Mouse (Mus musculus) liver, embryonic 13.5 days (tissue): Measurements from ENCODE around the gene Disp2. TPM values are rescaled to one million over a fixed set of nuclear protein-coding genes. Genes with fewer than 3 reads are reported as not detected.

Experiments used
- ATAC-seq: fragments of 200-750 bp; cut with Nextera tagmentation; 2 replicates; pipeline ENCODE4 v1.8.0; 2017; ENCODE audit warnings: low read depth, mild to moderate bottlenecking, moderate number of reproducible peaks, moderate library complexity
- DNase-seq: peaks from one replicate; pipeline ENCODE4 v3.0.0; 2022
- H3K27ac ChIP-seq: fragments of 300-500 bp; sonication (generic); 2 replicates; pipeline ENCODE4 v1.5.1; 2015; ENCODE audit warnings: moderate library complexity, mild to moderate bottlenecking, inconsistent platforms
- H3K27me3 ChIP-seq: fragments of 300-500 bp; sonication (generic); 2 replicates; pipeline ENCODE4 v1.6.1; 2015; ENCODE audit warnings: mild to moderate bottlenecking, inconsistent platforms
- H3K36me3 ChIP-seq: fragments of 300-500 bp; sonication (generic); 2 replicates; pipeline ENCODE4 v1.6.1; 2015; ENCODE audit warnings: mild to moderate bottlenecking, inconsistent platforms
- H3K4me1 ChIP-seq: fragments of 300-500 bp; sonication (generic); replicated peaks from 2 replicates; pipeline ENCODE4 v1.6.1; 2015; ENCODE audit warnings: inconsistent platforms
- H3K4me2 ChIP-seq: fragments of 300-500 bp; sonication (generic); 2 replicates; pipeline ENCODE4 v1.6.1; 2015; ENCODE audit warnings: inconsistent platforms, mild to moderate bottlenecking, moderate library complexity
- H3K4me3 ChIP-seq: fragments of 300-500 bp; sonication (generic); replicated peaks from 2 replicates; pipeline ENCODE4 v1.5.1; 2015; ENCODE audit warnings: mild to moderate bottlenecking, inconsistent platforms
- H3K9ac ChIP-seq: fragments of 300-500 bp; sonication (generic); 2 replicates; pipeline ENCODE4 v1.6.1; 2015; ENCODE audit warnings: mild to moderate bottlenecking, inconsistent platforms
- H3K9me3 ChIP-seq: fragments of 300-500 bp; sonication (generic); replicated peaks from 2 replicates; pipeline ENCODE4 v1.6.1; 2016; ENCODE audit warnings: inconsistent platforms
- WGBS: fragments of 180-500 bp; shearing (Covaris S2); methylation state at CpG from one replicate; pipeline ENCODE4 v1.1.7; 2015; ENCODE audit not compliant: insufficient replicate concordance; 5-methylcytosine and 5-hydroxymethylcytosine counted together
- polyA plus RNA-seq: library from polyadenylated mRNA; unstranded; fragments of >200 nt; fragmentation: Nextera tagmentation; extraction: Ambion mirVana; gene quantifications from 2 replicates; pipeline ENCODE4 v1.2.1, GENCODE M21; 2015

Gene Disp2
- polyA plus RNA-seq, 1 experiment from 2014 or later = 0.24 TPM

DNA sequence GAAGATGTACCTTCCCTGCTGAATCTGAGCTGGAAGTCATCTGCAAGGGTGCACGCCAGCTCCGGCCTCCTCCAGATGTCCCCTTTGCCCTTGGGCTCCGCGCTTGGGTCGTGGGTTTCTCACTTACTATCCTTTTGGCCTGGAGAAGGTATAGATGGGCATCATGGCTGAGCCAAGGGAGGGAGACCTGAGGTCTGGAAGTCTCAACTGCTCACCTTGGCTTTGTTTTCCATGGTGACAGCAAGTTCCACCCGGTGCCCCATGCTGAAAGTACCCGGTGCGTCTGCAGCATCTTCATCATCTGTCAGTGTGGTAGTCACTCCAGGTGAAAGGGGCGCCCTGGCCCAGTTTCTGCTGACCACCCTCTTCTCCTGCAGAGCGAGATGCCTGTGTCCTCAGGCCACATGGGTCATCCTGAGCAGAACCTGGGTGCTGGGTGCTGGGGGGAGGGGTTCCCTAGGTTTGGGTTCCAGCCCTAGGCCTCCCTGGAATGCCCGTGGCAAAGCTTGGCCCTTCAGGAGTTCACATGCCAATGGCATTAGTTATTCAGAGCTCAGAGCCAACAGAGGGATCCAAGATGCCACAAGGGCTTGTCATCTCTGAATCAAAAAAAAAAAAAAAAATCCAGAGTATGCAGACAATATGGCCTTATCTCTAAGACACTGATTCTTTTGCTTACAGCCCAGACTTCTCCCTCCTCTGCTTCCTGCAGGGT, 19.1 kb upstream of the Disp2 start:
- WGBS = 74% methylated on average over 11 of the region's 11 CpGs
- Histone ChIP-seq H3K4me3 (no peak overlapping the region), H3K36me3 (no peaks in the 10 kb centered on the region), H3K4me1 (peaks cover 60% of the 10 kb centered on the region), H3K9me3 (no peaks in the 10 kb centered on the region), H3K4me2 (no peak overlapping the region), H3K9ac (no peak overlapping the region), H3K27me3 (peaks cover 31% of the 10 kb centered on the region), H3K27ac (no peak overlapping the region)
- no peak for ATAC-seq
- DNase-seq = no peak

DNA sequence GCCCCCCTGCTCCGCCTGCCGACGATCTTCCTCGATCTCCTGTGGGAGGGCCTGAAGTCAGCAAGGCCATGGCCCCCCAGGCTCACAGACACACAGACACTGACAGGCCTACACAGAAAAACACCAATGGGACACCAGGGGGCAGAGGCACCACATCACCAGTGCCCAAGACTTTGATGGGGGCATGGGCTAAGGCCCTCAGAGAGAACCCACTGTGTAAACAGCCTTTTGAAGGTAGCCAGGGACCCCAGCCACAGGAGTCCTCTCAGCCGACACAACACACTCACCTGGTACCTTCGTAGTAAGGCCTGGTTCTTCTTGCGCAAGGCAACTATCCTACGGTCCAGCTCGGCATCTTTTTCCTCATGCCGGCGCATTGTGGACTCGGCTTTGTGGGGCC, 18.2 kb upstream of the Disp2 start:
- no peak overlapping the region for H3K4me3 ChIP-seq
- no peaks in the 10 kb centered on the region for H3K9me3 ChIP-seq
- H3K27me3 ChIP-seq = peaks cover 31% of the 10 kb centered on the region
- 80% methylated on average over 12 of the region's 12 CpGs for WGBS
- DNase-seq = no peak
- H3K9ac ChIP-seq = no peak overlapping the region
- ATAC-seq = no peak
- peak overlapping the region; percentile 71 for H3K4me2 ChIP-seq
- H3K4me1 ChIP-seq = peaks cover 54% of the 10 kb centered on the region
- H3K36me3 ChIP-seq = no peaks in the 10 kb centered on the region
- H3K27ac ChIP-seq = no peak overlapping the region

DNA sequence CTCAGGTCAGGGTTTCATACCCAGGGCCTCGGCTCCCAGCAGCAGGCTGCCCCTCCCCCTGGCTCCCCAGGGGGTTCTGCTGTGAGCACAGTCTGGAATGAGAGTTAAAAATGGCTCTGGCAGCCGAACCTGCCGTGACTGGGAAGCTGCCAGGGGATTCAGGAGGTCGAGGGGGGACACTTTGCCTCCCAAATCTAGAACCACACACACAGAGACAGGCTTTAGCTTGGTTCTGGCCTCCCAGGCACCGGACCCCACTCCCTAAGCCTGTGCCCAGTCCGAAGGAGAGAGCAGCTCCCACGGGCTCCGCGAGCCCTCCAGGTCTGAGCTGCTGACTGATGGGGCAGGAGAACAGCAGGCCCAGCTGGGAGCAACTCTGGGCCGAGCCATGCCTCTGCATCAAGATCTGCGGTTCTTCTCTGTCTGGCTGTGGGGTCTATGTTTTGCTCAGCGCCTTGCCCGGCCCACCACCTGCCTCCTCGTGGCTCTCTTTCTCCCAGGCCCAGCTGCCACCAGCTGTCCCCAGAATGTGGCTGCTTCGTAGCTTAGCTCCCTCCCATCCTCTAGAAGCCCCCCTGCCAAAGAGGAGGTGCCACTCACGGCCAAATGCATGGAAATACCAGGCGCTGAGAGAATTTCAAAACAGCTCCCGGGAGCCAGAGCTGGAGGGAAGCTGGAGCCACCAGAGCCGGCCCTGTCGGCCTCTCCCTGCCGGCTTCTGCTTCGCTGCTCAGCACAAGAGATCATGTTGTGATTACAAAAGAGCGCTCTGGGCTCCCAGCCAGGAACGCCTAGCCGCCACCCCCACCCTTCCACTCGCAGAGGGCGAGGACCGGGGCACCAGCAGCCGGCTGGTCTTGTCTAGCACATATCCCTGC, 17.4 kb upstream of the Disp2 start, which contains the start of gene Ccdc9b:
Gene Ccdc9b, minus strand, starts transcription at position 756 of the 878 bp plus-strand sequence.
- Histone ChIP-seq H3K9me3 (no peaks in the 10 kb centered on the region), H3K36me3 (no peaks in the 10 kb centered on the region), H3K27me3 (peaks cover 30% of the 10 kb centered on the region), H3K9ac (peak within 1 kb of the TSS; percentile 63), H3K27ac (peak within 1 kb of the TSS; percentile 75), H3K4me3 (peak within 1 kb of the TSS; percentile 41), H3K4me1 (peaks cover 60% of the 10 kb centered on the region), H3K4me2 (peak within 1 kb of the TSS; percentile 71)
- WGBS = 23% methylated on average over 29 of the region's 29 CpGs
- ATAC-seq (peak; percentile 79), DNase-seq (peak; percentile 60)

DNA sequence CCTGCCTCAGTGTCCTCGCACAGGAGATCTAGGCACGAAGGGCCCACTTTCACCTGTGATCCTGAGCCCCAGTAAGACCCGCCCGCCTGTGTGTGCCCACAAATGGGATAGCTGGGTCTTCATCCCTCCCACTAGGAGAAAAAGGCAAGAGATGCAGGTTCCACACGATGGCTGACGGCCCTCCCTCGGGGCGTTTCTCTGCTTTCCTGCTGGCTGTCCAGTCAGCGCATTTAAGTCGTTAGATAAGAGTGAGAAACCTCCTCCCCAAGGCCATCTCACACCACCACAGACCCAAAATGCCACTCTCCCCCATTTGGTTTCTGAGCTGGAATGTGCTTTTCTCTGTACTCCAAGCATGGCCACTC, 16.8 kb upstream of the Disp2 start:
- H3K9me3 ChIP-seq = no peaks in the 10 kb centered on the region
- ATAC-seq (peak; percentile 57), DNase-seq (no peak)
- H3K4me2 ChIP-seq = peak overlapping the region; percentile 71
- H3K27me3 ChIP-seq = peaks cover 23% of the 10 kb centered on the region
- peak overlapping the region; percentile 41 for H3K4me3 ChIP-seq
- peak overlapping the region; percentile 63 for H3K9ac ChIP-seq
- H3K27ac ChIP-seq = peak overlapping the region; percentile 75
- 13% methylated on average over 10 of the region's 10 CpGs for WGBS
- peaks cover 61% of the 10 kb centered on the region for H3K4me1 ChIP-seq
- H3K36me3 ChIP-seq = no peaks in the 10 kb centered on the region

DNA sequence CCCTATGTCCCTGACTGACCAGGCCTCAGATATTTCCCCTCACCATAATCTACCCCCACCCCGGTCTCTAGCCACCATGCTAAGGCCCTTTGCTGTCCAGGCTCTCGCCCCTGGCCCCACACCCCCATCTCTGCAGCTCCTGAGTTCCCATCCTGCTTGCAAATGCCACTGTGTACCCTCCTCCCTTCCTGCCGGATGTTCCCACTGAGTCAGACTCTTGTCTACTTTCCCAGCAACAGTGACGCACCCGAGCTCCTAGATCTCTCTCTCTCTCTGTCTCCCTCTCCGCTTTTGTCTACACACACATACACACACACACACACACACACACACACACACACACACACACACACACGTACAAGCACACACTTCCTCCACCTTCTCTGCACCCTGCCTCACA, 16.1 kb upstream of the Disp2 start:
- no peak for DNase-seq
- WGBS = 66% methylated on average over 7 of the region's 7 CpGs

GRCm38 (mm10) chr2:118764094-118764831, 15.3 kb upstream of the Disp2 start:
- ATAC-seq = no peak
- Histone ChIP-seq H3K4me1 (peaks cover 56% of the 10 kb centered on the region), H3K27me3 (peaks cover 12% of the 10 kb centered on the region), H3K36me3 (no peaks in the 10 kb centered on the region), H3K4me2 (peak overlapping the region; percentile 34), H3K9me3 (no peaks in the 10 kb centered on the region), H3K27ac (peak overlapping the region; percentile 75; the same call in 1 of the 2 replicates), H3K9ac (no peak overlapping the region), H3K4me3 (no peak overlapping the region)
- 22% methylated on average over 11 of the region's 11 CpGs for WGBS
- peak; percentile 45 for DNase-seq

More for the DNA sequence above, 16.1 kb upstream of the Disp2 start:
- Histone ChIP-seq H3K27ac (peak overlapping the region; percentile 75), H3K4me2 (0 out of 2 replicates have a peak overlapping the region, but pooled peaks have one; percentile 71), H3K4me3 (no peak overlapping the region), H3K27me3 (peaks cover 16% of the 10 kb centered on the region), H3K9ac (0 out of 2 replicates have a peak overlapping the region, but pooled peaks have one; percentile 63), H3K36me3 (no peaks in the 10 kb centered on the region), H3K4me1 (peaks cover 61% of the 10 kb centered on the region), H3K9me3 (no peaks in the 10 kb centered on the region)
- ATAC-seq = no peak

- peaks cover 12% of the 10 kb centered on the region for H3K27me3 ChIP-seq
- no peak for ATAC-seq
- no peaks in the 10 kb centered on the region for H3K9me3 ChIP-seq
- WGBS = 76% methylated on average over 5 of the region's 5 CpGs
- H3K4me2 ChIP-seq = no peak overlapping the region
- H3K4me3 ChIP-seq = no peak overlapping the region
- H3K9ac ChIP-seq = no peak overlapping the region
- H3K36me3 ChIP-seq = no peaks in the 10 kb centered on the region
- DNase-seq = no peak
- no peak overlapping the region for H3K27ac ChIP-seq
- peaks cover 51% of the 10 kb centered on the region for H3K4me1 ChIP-seq
Measured at GRCm38 (mm10) chr2:118764875-118765274, 14.6 kb upstream of the Disp2 start.

DNA sequence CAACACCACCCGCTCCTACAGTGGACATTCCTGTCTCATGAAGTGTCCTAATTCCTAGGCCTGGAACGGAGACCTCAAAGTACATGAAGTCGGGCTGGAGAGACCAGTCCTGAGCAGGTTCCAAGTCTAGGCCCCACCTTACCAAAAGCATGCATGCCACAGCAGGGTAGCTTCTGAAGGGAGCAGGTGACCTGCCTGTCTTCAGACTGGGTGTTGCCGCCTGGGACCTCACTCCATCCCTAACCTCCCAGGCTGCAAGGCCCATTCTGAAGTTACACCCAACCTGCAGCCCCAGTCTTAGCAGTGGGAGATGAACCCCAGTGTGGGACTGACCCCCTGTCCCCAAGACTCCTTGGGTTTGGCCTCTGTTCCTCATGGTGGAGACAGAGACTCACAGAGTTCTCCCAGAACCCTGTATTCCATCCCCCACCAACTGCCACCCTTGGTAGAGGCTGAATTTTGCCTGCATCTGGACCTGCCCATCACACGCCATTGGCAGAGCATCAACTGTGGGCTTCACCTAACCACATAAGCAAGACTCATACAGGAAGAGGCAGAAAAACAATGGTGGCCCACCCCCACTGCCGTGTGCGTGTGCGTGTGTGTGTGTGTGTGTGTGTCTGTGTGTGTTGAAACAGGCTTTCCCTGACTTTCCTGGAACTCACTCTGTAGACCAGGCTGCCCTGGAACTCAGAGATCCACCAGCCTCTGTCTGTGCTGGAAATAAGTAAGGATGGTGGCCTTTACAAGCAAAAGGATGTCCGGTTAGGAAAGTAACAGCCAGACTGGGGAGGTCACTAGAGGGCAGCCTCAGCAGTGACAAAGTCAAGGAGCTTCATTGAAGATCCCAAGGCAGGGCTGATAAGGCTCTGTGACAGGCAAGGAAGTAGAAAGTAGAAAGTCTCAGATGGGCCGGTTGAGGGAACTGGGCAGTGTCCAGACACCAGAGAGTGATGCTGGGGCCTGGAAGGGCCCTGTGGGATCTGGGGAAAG, 13.2 kb upstream of the Disp2 start:
- H3K36me3 ChIP-seq = no peaks in the 10 kb centered on the region
- peaks cover 39% of the 10 kb centered on the region for H3K4me1 ChIP-seq
- H3K9me3 ChIP-seq = no peaks in the 10 kb centered on the region
- DNase-seq (no peak), ATAC-seq (no peak)
- H3K27me3 ChIP-seq = 0 out of 2 replicates have a peak, but pooled peaks cover 3% of the 10 kb centered on the region
- no peak overlapping the region for H3K4me2 ChIP-seq
- H3K9ac ChIP-seq = 0 out of 2 replicates have a peak overlapping the region, but pooled peaks have one; percentile 26
- 54% methylated on average over 10 of the region's 10 CpGs for WGBS
- no peak overlapping the region for H3K27ac ChIP-seq
- no peak overlapping the region for H3K4me3 ChIP-seq

- Histone ChIP-seq H3K27ac (no peak within 1 kb of the TSS), H3K36me3 (no peaks in the 10 kb centered on the region), H3K4me3 (no peak within 1 kb of the TSS), H3K9me3 (no peaks in the 10 kb centered on the region), H3K9ac (no peak within 1 kb of the TSS), H3K4me1 (no peaks in the 10 kb centered on the region), H3K27me3 (0 out of 2 replicates have a peak, but pooled peaks cover 7% of the 10 kb centered on the region), H3K4me2 (no peak within 1 kb of the TSS)
- 67% methylated on average over 6 of the region's 6 CpGs for WGBS
- no peak for ATAC-seq
- DNase-seq = no peak
Measured at GRCm38 (mm10) chr2:118772158-118772874, 7.2 kb upstream of the Disp2 start, which contains the start of gene Phgr1. TSS of gene Phgr1 (plus strand) at chr2:118772769.
